Mouse (Mus musculus): ENCODE measurements around the gene Elmo1. TPM values are rescaled to one million over a fixed set of nuclear protein-coding genes. Genes with fewer than 3 reads are reported as not detected.

Elmo1 gene
- total RNA-seq, 2 experiments from 2014 or later: 9.8 to 10.2 TPM

- intact Hi-C loops (cut with DNase I): loop anchor here (2.0 to 5.0 kb wide), 2 partner anchors 597 to 862 kb away; no protein-coding TSS in a partner anchor
- no peak for DNase-seq (ENCODE audit: low spot score)
Observed at GRCm38 (mm10) chr13:20295278-20295970, 205.0 kb downstream of the Elmo1 start.

GRCm38 (mm10) chr13:20297841-20298240, 207.4 kb downstream of the Elmo1 start:
- intact Hi-C loops (cut with DNase I): loop anchor here (5.0 kb wide), 1 partner anchor 859 kb away; no protein-coding TSS in a partner anchor
- DNase-seq (ENCODE audit: low spot score): no peak

GRCm38 (mm10) chr13:20299424-20299823, 209.0 kb downstream of the Elmo1 start:
- intact Hi-C loops (cut with DNase I): loop anchor here (5.0 kb wide), 1 partner anchor 858 kb away; no protein-coding TSS in a partner anchor
- no peak for DNase-seq (ENCODE audit: low spot score)

GRCm38 (mm10) chr13:20300052-20300564, 209.7 kb downstream of the Elmo1 start:
- intact Hi-C loops (cut with DNase I): no loop called here
- DNase-seq (ENCODE audit: low spot score): no peak

- intact Hi-C loops (cut with DNase I): no loop called here
- no peak for DNase-seq (ENCODE audit: low spot score)
Observed at GRCm38 (mm10) chr13:20300626-20301025, 210.2 kb downstream of the Elmo1 start.

GRCm38 (mm10) chr13:20301760-20302159, 211.4 kb downstream of the Elmo1 start:
- intact Hi-C loops (cut with DNase I): no loop called here
- DNase-seq (ENCODE audit: low spot score): no peak

- intact Hi-C loops (cut with DNase I): no loop called here
- no peak for DNase-seq (ENCODE audit: low spot score)
Observed at GRCm38 (mm10) chr13:20305621-20306020, 215.2 kb downstream of the Elmo1 start.

GRCm38 (mm10) chr13:20306180-20307177, 216.1 kb downstream of the Elmo1 start:
- intact Hi-C loops (cut with DNase I): no loop called here
- DNase-seq (ENCODE audit: low spot score): no peak

GRCm38 (mm10) chr13:20307381-20307780, 217.0 kb downstream of the Elmo1 start:
- DNase-seq (ENCODE audit: low spot score): no peak
- intact Hi-C loops (cut with DNase I): no loop called here

GRCm38 (mm10) chr13:20311612-20312011, 221.2 kb downstream of the Elmo1 start:
- DNase-seq (ENCODE audit: low spot score): no peak
- intact Hi-C loops (cut with DNase I): loop anchor here (1.0 to 10.0 kb wide), 4 partner anchors 160 to 723 kb away; no protein-coding TSS in a partner anchor

- intact Hi-C loops (cut with DNase I): loop anchor here (10.0 kb wide), 1 partner anchor 251 kb away; no protein-coding TSS in a partner anchor
- no peak for DNase-seq (ENCODE audit: low spot score)
Observed at GRCm38 (mm10) chr13:20313345-20313744, 222.9 kb downstream of the Elmo1 start.

- intact Hi-C loops (cut with DNase I): loop anchor here (10.0 kb wide), 1 partner anchor 249 kb away; no protein-coding TSS in a partner anchor
- no peak for DNase-seq (ENCODE audit: low spot score)
Observed at GRCm38 (mm10) chr13:20316139-20316538, 225.7 kb downstream of the Elmo1 start.

GRCm38 (mm10) chr13:20318615-20319219, 228.3 kb downstream of the Elmo1 start:
- intact Hi-C loops (cut with DNase I): loop anchor here (10.0 kb wide), 1 partner anchor 246 kb away; no protein-coding TSS in a partner anchor

GRCm38 (mm10) chr13:20320232-20320631, 229.8 kb downstream of the Elmo1 start:
- no peak for DNase-seq (ENCODE audit: low spot score)
- intact Hi-C loops (cut with DNase I): no loop called here

More at GRCm38 (mm10) chr13:20318615-20319219, 228.3 kb downstream of the Elmo1 start:
- no peak for DNase-seq (ENCODE audit: low spot score)

- DNase-seq (ENCODE audit: low spot score): no peak
- intact Hi-C loops (cut with DNase I): no loop called here
Observed at GRCm38 (mm10) chr13:20323478-20323877, 233.1 kb downstream of the Elmo1 start.

GRCm38 (mm10) chr13:20327064-20327463, 236.7 kb downstream of the Elmo1 start:
- DNase-seq (ENCODE audit: low spot score): no peak
- intact Hi-C loops (cut with DNase I): no loop called here

- no peak for DNase-seq (ENCODE audit: low spot score)
- intact Hi-C loops (cut with DNase I): no loop called here
Observed at GRCm38 (mm10) chr13:20327975-20328374, 237.6 kb downstream of the Elmo1 start.

GRCm38 (mm10) chr13:20328672-20329071, 238.3 kb downstream of the Elmo1 start:
- intact Hi-C loops (cut with DNase I): no loop called here
- DNase-seq (ENCODE audit: low spot score): no peak

GRCm38 (mm10) chr13:20330954-20331353, 240.6 kb downstream of the Elmo1 start:
- intact Hi-C loops (cut with DNase I): no loop called here
- no peak for DNase-seq (ENCODE audit: low spot score)

All from heart, postnatal 25 days (tissue).